Mouse (Mus musculus): ENCODE data around the gene Olfr958.

Gene Olfr958
- long read RNA-seq, experiment 1: 0 reads
- long read RNA-seq, experiment 2: 0 reads

GRCm38 (mm10) chr9:39553946-39554345, at the start of gene Olfr958:
Olfr958 (minus strand) TSS chr9:39554054.
- intact Hi-C loops (cut with DNase I): no loop called here

DNA sequence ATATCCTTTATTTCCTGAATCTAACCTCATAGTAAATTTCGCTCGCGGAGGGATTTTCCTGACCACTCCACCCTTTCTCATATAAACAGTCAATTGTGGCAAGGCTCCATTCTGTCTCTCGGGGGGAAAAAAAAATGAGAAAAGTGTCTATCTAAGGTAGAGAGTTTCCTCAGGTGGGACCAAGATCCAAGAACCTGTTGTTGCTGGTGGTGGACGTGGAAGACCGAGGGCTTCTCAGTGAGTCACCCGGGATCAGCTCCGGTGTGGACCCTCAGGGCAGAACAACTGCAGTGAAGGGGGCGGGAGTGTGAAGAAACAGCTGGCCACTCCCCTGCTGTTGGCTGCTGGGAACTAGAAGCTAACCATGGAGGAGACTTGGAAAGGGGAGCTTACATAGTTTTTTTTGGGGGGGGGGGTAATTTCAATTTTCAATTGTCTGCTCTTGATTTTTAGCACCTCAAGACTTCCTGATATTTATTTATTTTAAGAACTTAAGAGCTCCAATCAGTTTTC, 49.5 kb upstream of the Olfr958 start:
- intact Hi-C loops (cut with DNase I): no loop called here

GRCm38 (mm10) chr9:39602536-39603332, 48.9 kb upstream of the Olfr958 start:
- intact Hi-C loops (cut with DNase I): no loop called here

GRCm38 (mm10) chr9:39577050-39577449, 23.2 kb upstream of the Olfr958 start:
- intact Hi-C loops (cut with DNase I): no loop called here

- intact Hi-C loops (cut with DNase I): no loop called here
These were observed 21.6 kb upstream of the Olfr958 start, which contains the start of gene Olfr959 for GRCm38 (mm10) chr9:39575469-39575868. Olfr959 (minus strand) TSS chr9:39575569.

GRCm38 (mm10) chr9:39558349-39558647, 4.4 kb upstream of the Olfr958 start:
- intact Hi-C loops (cut with DNase I): no loop called here

GRCm38 (mm10) chr9:39557529-39558348, 3.9 kb upstream of the Olfr958 start:
- intact Hi-C loops (cut with DNase I): no loop called here

- intact Hi-C loops (cut with DNase I): no loop called here
These were observed 3.0 kb downstream of the Olfr958 start for GRCm38 (mm10) chr9:39550806-39551205.

GRCm38 (mm10) chr9:39523616-39524285, 30.1 kb downstream of the Olfr958 start:
- intact Hi-C loops (cut with DNase I): no loop called here

DNA sequence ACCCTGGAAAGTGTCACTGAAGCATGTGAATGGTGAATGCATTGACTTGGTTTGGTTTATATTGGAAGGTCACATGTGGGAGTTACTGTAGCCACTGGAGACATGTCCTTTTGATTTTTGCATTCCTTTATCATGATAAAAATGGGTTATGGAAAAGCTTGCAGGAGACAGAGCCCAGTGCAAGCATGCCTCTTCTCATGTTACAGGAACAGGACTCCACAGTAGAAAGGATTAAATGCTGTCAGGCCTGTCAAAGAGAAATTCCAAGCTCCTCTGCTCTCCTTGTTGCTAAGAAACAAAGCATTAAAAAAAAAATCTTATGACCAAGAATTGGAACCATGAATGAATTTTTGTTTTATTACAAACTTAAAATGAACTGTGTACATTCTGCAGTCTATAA, 35.3 kb downstream of the Olfr958 start:
- intact Hi-C loops (cut with DNase I): no loop called here

DNA sequence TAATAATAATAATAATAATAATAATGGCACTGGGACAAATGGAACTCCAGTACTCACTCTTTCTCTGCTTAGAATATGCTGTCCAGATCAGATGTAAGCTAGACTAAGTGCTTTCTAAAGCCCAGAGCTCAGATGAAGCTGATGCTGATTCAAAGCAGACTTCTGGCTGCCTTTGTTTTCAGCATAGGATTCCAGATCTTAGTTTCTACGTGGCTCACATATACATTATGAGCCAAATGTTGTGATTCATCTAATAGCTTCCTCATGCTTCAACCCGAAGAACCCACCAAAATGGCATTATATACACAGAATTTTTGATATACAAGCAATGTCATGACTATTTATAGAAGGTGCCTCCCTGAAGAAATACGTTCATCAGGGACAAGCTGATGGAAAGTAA, 38.3 kb downstream of the Olfr958 start, which contains the start of gene Olfr957:
Gene Olfr957 (minus strand): TSS at position 279 of the 400 bp plus-strand sequence.
- intact Hi-C loops (cut with DNase I): no loop called here

DNA sequence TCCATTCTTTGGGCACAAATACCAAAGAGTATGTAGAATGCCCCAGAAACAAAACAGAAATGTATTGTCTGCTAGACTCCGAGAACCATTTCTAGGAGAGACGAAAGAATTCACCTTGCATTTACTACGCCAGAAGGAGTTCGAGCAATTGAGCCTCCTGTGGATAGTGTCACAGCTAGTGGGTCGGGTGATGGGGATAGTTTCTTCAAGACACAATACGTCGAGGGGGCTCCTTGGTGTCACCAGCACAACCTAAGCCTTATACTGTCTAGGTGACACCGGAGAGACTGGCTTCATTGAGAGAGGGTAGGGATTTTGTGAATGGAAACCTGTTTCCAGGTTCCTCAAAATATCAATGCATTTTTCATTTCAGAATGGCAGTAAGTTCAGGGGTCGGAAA, 44.4 kb downstream of the Olfr958 start:
- intact Hi-C loops (cut with DNase I): loop anchor here (5.0 kb wide), 1 partner anchor 103 kb away; the partner anchor contains the start of gene Olfr148

DNA sequence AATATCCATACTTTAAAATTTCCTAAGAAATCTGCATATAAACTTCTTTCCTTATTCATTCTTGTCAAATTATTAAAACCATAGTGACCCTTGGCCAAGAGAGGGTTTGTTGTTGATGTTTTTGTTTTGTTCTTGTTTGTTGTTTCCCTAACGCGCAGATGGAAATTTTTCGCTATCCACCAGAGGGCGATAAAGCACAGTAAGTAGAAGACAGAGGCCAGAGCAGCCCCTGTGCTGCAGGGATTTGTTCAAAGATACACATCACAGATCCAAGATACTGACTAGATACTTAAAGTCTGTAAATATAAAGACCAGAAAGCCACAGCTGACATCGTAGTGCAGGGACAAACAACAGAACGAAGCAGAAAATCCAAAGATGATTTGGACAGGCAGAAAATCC, 44.9 kb downstream of the Olfr958 start:
- intact Hi-C loops (cut with DNase I): loop anchor here (5.0 kb wide), 1 partner anchor 103 kb away; the partner anchor contains the start of gene Olfr148
